Mouse (Mus musculus): ENCODE measurements around the gene H3f3b.

GRCm38 (mm10) chr11:116058022-116058614 is 30.4 kb upstream of the H3f3b start:
- TF ChIP-seq MYOG (IDR thresholded peaks at IDR 0.05; ENCODE audit: control insufficient read depth, extremely low read depth, insufficient read length) (no peak), USF1 (IDR thresholded peaks at IDR 0.05; ENCODE audit: low read depth) (no peak), CTCF (IDR thresholded peaks at IDR 0.05; ENCODE audit: control insufficient read depth, insufficient read depth, insufficient read length) (no peak), MAX (IDR thresholded peaks at IDR 0.05) (no peak), FOSL1 (IDR thresholded peaks at IDR 0.05; ENCODE audit: insufficient read depth, low read length, poor library complexity, severe bottlenecking) (no peak), CEBPB (IDR thresholded peaks at IDR 0.05; ENCODE audit: low read depth) (no peak)
